Mouse (Mus musculus) forelimb bud, embryonic 11.5 days (tissue): ENCODE results near the gene Bcat2.

ENCODE experiments used
- DNase-seq: peaks from one replicate; pipeline ENCODE4 v3.0.0-alpha.2; 2012; ENCODE audit warnings: low read depth, low spot score

Gene Bcat2

GRCm38 (mm10) chr7:45550821-45551511 lies 19.0 kb upstream of the Bcat2 start:
- no peak for DNase-seq

- no peak for DNase-seq
Observed at GRCm38 (mm10) chr7:45551512-45551883, 18.5 kb upstream of the Bcat2 start.

GRCm38 (mm10) chr7:45553519-45553918 lies 16.4 kb upstream of the Bcat2 start:
- DNase-seq, result no peak

- no peak for DNase-seq
Observed at GRCm38 (mm10) chr7:45553990-45554389, 16.0 kb upstream of the Bcat2 start.

GRCm38 (mm10) chr7:45554744-45555143 lies 15.2 kb upstream of the Bcat2 start, which contains the start of gene Hsd17b14:
Hsd17b14 (plus strand) TSS chr7:45554893.
- no peak for DNase-seq

GRCm38 (mm10) chr7:45555787-45556186 lies 14.2 kb upstream of the Bcat2 start:
- peak; percentile 65 for DNase-seq

- DNase-seq, result no peak
Observed at GRCm38 (mm10) chr7:45558907-45559306, 11.0 kb upstream of the Bcat2 start.

GRCm38 (mm10) chr7:45560241-45560640 lies 9.7 kb upstream of the Bcat2 start:
- no peak for DNase-seq

GRCm38 (mm10) chr7:45560843-45561623 lies 8.9 kb upstream of the Bcat2 start:
- peak; percentile 78 for DNase-seq

GRCm38 (mm10) chr7:45561624-45562520 lies 8.1 kb upstream of the Bcat2 start:
- no peak for DNase-seq

- no peak for DNase-seq
Observed at GRCm38 (mm10) chr7:45564811-45565210, 5.1 kb upstream of the Bcat2 start.

GRCm38 (mm10) chr7:45565446-45565845 lies 4.5 kb upstream of the Bcat2 start:
- DNase-seq, result no peak

DNA sequence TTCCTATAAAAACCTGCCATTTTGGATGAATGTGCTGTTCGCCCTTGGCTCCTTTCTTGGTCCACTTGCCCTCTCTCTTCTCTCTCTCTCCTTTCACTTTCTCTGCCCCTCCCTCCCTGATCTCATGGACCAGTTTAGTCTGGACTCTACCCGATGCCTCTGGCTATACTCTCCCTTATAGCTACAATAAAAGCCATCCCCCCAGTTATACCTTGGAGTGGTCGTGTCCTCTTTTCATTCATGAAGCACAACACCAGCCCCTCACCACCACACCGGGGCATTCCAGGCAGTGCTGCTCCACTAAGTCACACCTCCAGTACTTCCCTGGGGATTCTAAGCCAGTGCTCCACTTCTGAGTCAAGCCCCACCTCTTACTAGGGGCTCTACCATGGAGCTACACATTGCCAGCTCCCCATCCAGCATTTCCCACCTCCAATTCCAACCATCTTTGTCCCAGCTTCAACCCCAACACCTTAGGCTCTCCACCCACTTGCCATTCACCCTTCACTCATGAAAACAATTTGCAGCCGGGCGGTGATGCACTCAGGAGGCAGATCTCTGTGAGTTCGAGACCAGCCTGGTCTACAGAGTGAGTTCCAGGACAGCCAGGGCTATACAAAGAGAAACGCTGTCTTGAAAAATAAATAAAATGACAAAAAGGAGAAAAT lies 2.7 kb upstream of the Bcat2 start:
- no peak for DNase-seq

- DNase-seq, result peak; percentile 92
Observed at GRCm38 (mm10) chr7:45567780-45568516, 2.0 kb upstream of the Bcat2 start.

DNA sequence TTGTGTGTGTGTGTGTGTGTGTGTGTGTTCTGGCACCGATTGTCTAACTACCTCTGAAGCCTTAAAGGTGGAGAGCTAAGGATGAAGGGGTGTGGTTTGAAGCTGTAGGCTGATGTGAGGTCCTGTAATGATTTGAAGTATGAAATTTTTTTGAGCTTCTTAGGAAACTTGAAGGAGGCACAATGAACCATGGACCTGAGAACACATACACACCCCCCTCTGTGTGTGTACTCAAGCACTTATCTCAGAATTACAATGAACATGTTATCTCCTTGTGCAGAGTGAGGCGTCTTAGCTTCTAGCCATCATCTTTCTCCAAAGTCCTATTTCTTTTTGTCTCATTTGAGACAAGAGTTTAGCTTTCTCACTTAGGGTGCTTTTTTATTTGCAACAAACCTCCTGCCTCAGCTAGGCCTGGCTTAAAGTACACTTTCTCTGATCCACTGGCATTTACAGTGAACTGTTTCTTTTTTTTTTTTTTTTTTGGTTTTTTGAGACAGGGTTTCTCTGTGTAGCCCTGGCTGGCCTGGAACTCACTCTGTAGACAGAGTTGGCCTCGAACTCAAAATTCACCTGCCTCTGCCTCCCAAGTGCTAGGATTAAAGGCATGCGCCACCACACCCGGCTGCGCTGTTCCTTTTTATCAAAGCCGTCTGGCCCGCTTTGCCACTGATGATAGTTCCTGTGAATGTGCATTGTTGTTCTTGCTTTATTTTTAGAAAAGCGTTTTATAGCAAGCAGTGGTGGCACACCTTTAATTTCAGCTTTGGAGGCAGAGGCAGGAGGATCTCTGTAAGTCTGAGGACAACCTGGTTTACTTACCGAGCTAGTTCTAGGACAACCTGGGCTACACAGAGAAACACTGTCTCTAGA lies 1.1 kb upstream of the Bcat2 start:
- no peak for DNase-seq

DNA sequence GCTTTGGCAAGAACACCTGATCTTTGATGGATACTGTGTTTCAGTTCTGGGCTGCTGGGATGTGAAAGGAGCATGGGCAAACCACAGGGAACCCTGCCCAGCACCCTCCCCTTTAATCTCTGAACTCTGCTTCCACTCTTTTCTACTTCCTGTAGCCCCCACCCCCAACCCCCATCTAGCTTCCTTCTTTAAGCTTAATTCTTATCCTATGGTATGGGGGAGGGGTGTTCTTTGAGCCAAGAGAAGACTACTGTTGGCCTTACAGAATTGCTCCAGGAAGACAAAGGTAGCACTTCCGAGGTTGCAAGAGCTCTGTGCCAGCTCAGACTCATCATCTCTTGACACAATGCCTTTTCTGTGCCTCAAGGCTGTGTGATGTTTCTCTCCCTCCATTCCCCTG lies 2.0 kb downstream of the Bcat2 start:
- no peak for DNase-seq

DNA sequence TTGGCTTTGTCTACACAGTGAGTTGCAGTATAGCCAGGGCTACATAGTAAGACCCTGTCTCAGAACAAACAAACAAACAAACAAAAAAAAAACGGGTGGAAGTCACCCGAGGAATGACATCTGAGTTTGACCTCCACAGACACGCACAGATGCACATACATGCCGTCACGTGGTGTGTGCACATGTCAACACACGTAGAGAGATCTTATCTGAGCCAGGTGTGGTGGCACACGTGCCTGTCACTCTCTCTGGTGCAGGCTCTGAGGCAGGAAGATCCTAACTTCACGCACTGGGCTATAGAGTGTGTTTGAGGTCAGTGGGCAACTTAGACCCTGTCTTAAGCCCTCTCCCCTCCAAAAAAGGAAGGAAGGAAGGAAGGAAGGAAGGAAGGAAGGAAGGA lies 4.0 kb downstream of the Bcat2 start:
- DNase-seq, result no peak

- no peak for DNase-seq
Observed at GRCm38 (mm10) chr7:45574472-45575379, 4.8 kb downstream of the Bcat2 start.

DNA sequence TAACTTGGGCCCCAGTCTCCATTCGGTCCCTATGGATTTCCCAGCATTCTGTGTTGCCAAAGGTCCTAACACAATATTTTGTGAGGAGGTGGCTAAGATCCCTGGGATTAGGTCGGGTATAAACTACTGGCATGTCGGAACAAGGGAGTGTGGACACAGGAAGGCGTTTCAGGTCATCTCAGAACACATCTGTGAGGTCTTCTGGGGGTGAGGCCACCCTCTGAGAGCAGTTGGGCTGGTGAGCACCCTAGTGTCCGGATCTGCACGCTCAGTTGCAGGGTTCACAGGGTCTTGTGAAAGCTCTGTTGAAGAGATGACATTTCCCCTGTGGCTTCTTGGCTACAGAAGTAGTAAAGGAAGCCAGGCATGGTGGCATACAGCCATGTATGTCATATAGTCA lies 16.0 kb downstream of the Bcat2 start:
- no peak for DNase-seq
